Mouse (Mus musculus) left cerebral cortex, postnatal 14 days (tissue): ENCODE results near the gene Rasgrf2. TPM values are rescaled to one million over a fixed set of nuclear protein-coding genes. Genes with fewer than 3 reads are reported as not detected.
"Not testable (repeated sequence)": the region's sequence is repeated elsewhere in the genome, so short reads cannot be mapped to it uniquely, and the experiment has no call there.

ENCODE experiments used
- DNase-seq, 2 experiments: peaks; one replicate each; pipeline ENCODE4 v3.0.0; 2021 to 2022; ENCODE audit warnings: low spot score in 2 of 2, mixed read lengths in 1 of 2
- intact Hi-C: fragments of 180-260 bp; cut with DNase I; formaldehyde crosslinking; loops from one replicate; pipeline ENCODE4 v1.15.1; 2025
- long read RNA-seq, 2 experiments: library from polyadenylated mRNA; stranded (forward); transcript quantifications; one replicate each; pipeline ENCODE4 v2.0.0; 2021
- total RNA-seq, 2 experiments: library from RNA; stranded (reverse); gene quantifications; 2 replicates each; pipeline ENCODE4 v1.2.3; 2021

Rasgrf2 gene
- total RNA-seq, result 100 to 1,000 TPM; 130 to 154 TPM
- long read RNA-seq, experiment 1, full-length matches to known transcripts, result 1 of 24 reads
- long read RNA-seq, experiment 1, partial matches to known transcripts, result 2 of 24 reads
- long read RNA-seq, experiment 1, other reads (novel, unspliced or antisense), result 21 of 24 reads
- long read RNA-seq, experiment 2, partial matches to known transcripts, result 3 of 17 reads
- long read RNA-seq, experiment 2, other reads (novel, unspliced or antisense), result 14 of 17 reads

DNA sequence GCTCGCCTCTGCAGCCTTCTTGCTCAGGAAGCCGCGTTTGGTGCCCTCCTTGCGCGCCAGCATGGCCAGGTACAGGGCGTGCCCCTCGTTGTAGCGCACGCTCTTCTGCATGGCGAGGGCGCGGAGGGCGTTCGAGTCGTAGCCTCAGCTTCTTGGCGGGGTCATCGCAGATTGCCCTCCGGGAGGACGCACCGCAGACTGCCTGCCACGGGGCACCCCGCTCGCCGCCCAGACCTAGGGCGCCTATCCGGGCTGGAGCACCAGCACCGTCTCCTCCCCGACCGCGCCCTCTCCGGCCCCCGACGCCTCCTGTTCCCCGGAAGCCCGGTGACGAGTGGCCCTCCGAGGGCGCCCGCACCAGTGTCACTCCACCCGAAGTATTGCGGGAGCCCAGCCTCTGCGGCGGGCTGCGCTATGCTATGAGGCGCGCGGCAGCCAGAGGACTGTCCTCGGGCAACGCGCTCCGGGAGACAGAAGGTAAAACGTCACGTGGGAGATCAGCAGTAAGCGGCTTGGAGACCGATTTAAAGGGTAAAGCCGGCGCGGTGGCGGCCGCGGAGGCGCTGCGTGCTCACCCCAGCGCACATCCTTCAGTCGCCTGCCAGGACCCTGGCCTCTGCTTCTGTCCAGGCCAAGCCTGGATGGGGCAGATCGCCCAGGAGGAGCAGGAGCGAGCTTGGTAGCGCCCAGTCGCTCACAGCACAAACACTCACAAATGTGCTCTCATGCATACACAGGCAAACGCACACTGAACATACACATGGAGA lies at the start of gene Rasgrf2:
Gene Rasgrf2 (minus strand): TSS at position 273 of the 767 bp plus-strand sequence.
- DNase-seq, result peak; percentile 53 to 64
- intact Hi-C loops, result loop anchor here (10.0 kb wide), 2 partner anchors 103 to 193 kb away; no protein-coding TSS in a partner anchor

GRCm38 (mm10) chr13:92172686-92173085 lies 41.2 kb upstream of the Rasgrf2 start:
- DNase-seq, intact Hi-C loops: not testable (repeated sequence)

DNA sequence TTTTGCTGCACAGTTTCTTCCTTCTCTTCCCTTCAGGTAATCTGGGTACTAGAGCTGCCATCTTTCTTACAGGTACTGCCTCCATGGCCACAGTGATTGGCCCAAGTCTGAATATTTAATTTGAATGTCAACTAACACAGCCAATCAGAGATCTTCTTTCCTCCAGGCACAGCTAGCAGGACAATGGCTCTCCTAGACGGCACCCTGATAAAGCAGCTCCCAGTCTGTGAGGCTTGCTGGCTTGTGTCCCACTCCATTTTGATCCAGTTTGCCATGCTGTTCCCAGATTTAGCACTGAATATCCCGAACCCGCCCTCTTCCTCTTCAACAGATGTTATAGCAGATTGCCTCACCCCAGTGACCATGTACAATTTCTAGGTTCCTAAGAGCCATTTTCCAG lies 19.1 kb upstream of the Rasgrf2 start:
- intact Hi-C loops, result no loop called here
- DNase-seq, result no peak

DNA sequence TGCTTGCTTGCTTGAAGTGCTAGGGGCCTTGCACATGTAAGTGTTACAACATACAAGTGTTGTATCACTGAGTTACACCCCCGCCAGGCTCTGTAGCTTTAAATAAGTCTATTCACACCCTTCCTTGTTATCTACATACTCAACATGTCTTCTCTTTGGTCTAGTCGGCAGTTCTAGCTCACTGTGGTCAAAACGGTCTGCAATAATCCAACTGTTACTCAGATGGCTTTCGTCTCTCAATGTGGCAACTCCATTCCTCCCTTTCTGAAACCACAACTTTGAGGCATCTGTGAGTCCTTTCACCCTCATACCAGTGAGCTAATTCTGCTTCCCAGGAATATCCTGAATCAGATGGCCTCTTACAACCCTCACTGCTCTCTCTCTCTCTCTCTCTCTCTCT lies 17.4 kb upstream of the Rasgrf2 start:
- intact Hi-C loops, result no loop called here
- DNase-seq, result no peak

DNA sequence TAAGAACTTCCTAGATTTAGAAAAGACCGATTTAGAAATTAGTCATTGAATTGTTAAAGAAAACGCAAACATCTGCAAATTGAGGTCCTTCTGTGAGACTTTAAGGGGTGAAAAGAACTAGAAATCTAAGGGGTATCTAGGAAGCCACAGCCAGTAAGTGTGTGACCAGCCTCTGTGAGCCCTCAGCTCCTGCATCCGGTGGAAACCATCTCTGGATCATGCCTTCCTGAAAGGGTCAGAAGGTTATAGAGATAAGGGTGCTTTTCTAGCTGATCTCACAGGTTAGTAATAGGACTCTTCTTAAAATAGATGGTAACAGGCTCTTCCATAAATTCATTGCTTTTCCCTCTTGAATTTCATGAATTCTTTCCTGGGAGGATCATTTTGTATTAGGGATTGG lies 3.3 kb upstream of the Rasgrf2 start:
- intact Hi-C loops, result loop anchor here (10.0 kb wide), 2 partner anchors 100 to 190 kb away; no protein-coding TSS in a partner anchor
- no peak for DNase-seq

DNA sequence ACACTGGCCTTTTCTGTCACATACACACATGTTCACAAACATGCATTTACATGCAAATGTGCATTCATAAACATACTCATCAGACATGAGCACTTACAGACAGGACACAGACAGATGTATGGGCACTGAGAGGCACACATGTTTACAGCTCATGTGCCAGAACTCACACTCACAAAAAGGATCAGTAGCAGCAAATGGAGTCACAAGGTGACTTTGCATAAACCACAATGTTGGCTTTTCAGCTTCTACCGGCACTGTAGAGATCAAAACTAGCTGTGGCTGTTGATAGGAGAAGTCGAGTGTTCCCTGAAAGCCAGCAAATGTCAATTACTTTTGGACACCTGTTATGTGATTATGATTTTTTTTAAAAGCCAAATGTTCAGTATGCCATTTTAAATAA lies 1.1 kb upstream of the Rasgrf2 start:
- DNase-seq, result no peak
- intact Hi-C loops, result loop anchor here (10.0 kb wide), 2 partner anchors 102 to 192 kb away; no protein-coding TSS in a partner anchor

DNA sequence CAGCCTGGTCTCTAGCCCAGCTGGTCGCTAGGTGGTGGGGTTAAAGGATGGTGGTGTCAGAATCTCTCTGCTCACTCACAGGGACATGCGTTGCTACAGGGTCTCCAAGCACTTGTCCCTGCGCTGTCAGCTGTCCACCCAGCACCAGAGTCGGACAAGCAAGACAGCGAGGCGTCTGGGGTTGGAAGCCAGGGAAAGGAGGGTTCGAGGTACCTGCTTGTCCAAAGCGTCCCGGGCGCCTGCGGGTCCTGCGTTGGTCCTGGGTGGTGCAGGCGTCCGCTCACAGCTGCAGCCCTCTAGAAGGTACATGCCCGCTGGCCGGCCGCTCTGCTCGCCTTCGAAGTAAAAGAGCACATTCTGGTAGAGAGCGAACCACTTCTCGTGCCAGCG lies 467 bp downstream of the Rasgrf2 start:
- intact Hi-C loops, result loop anchor here (10.0 kb wide), 2 partner anchors 104 to 194 kb away; no protein-coding TSS in a partner anchor
- peak in 1 of 2 experiments; percentile 31 for DNase-seq

- intact Hi-C loops, result loop anchor here (5.0 to 10.0 kb wide), 3 partner anchors 105 to 218 kb away; no protein-coding TSS in a partner anchor
- DNase-seq, result no peak
Measured at GRCm38 (mm10) chr13:92129877-92130276, 1.6 kb downstream of the Rasgrf2 start.

DNA sequence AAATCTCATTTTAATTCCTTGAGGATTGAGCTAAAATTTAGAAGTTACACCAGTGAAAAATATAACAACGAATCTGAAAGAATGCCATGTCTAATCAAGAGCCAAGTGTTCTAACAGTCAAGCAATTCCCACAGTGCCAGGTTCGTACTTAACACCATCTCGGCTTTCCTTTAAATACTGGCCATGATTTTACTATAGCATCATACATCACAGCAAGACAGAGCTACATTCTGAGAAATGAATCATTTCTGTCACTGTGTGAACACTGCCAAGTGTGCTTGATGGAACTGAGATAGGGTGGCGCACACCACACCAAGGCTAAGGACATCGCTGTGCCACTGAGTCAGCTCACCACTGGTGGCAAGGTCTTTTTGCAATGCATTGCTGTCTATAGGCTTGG lies 5.6 kb downstream of the Rasgrf2 start:
- intact Hi-C loops, result loop anchor here (5.0 kb wide), 1 partner anchor 214 kb away; no protein-coding TSS in a partner anchor
- peak in 1 of 2 experiments; percentile 39 for DNase-seq

DNA sequence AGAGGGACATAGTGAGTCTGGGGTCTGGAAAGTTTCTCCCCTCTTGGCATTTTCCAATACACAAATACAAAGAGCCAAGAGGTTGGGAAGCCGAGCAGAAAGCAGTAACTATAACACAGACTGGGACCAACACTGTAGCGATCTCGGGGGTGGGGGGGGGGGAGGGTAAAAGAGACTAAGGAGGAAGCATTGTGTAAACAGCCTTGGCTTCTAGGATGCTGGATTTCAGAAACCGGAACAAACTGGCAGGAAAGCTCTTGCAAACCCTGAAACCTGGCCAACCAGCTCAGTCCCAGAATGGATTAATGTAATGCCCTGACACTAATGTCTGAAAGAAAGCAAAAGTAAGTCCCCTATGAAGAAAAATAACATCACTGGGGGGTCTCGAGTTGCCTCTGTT lies 11.8 kb downstream of the Rasgrf2 start:
- intact Hi-C loops, result no loop called here
- DNase-seq, result no peak

DNA sequence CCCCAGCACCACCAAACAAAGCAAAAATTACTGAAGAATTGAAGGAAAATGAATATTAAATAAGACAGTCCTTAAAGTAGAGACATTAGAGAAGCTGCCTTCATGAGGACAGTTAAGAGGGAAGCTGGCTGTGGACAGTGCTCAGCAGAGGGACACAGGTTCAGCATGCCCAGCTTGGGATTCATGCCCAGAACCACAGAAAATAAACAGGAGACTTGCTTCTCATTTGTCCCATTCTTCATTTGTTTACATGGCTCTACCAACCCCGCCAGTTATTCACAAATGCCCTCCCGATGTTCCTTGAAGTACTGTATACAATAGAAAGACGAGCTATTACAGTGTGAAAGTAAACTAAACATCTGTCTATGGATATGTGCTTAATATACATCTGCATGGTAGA lies 17.4 kb downstream of the Rasgrf2 start:
- intact Hi-C loops, result no loop called here
- no peak for DNase-seq

GRCm38 (mm10) chr13:92108237-92108636 lies 23.2 kb downstream of the Rasgrf2 start:
- no peak for DNase-seq
- intact Hi-C loops, result no loop called here

DNA sequence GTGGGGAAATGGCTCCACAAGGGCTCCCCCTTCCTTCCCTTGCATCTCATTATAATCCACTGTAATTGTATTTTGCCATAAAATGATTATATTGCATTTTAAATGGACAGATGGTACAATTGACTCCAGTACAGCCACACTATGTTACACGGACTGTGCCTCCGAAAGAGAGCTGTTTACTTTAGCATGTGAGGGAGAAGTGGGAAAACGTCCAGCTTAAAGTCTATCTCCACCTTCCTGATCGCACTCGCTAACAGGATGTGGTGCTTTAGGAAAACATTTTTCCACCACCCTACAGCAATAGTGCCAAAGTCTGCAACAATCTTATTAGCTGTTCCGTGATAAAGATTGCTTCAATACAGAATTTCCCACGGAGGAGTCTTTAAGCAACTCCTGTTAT lies 27.2 kb downstream of the Rasgrf2 start:
- intact Hi-C loops, result no loop called here
- DNase-seq, result no peak

- DNase-seq, result no peak
- intact Hi-C loops, result no loop called here
Measured at GRCm38 (mm10) chr13:92098484-92098883, 33.0 kb downstream of the Rasgrf2 start.

GRCm38 (mm10) chr13:92095131-92096090 lies 36.0 kb downstream of the Rasgrf2 start:
- no peak for DNase-seq
- intact Hi-C loops, result no loop called here

DNA sequence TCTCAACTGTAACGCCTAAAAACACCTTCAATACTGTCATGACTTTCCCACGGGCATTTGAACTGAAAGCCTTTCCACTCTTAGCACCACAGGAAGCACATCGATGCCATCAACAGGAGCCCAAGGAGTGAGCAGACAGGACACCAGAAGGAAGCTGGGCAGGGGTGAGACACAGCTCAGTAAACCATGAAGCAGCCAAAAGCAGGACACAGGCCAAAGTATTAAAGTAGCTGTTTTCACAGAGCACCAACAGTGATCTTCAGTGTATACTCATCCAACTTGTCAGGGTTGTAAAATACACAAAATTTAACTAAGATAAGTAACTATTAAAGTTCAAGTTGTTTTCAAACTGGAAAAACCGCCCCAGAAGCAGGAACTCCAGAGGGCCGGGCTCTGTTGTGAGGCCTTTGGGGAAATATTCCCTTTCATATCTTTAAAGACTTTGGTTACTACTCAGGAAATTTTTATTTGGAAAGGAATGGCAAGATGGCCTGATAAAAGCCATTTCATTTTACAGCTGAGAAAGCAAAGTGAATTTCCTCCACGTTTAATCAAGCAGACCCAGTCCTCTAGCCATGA lies 37.7 kb downstream of the Rasgrf2 start:
- DNase-seq, result no peak
- intact Hi-C loops, result no loop called here

- DNase-seq, result no peak
- intact Hi-C loops, result no loop called here
Measured at GRCm38 (mm10) chr13:92073111-92073510, 58.3 kb downstream of the Rasgrf2 start.

DNA sequence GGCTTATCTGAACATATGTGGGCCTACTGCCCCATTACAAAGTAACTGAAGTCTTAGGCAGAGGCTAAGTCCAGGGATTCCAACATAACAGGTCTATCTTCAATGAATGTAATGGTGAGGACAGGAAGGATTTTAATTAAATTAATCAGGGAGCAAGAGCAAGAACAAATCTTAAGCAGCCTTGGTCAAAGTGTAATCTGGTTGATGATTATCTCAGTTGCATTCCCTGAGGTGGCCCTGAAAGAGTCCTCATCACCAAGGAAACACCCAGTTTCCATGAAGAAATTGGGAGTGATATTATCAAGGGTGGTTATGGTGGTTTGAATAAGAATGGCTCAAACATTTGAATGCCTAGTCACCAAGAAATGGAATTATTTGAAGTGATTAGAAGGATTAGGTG lies 62.8 kb downstream of the Rasgrf2 start:
- intact Hi-C loops, result no loop called here

GRCm38 (mm10) chr13:92067831-92068230 lies 63.6 kb downstream of the Rasgrf2 start:
- DNase-seq, result no peak
- intact Hi-C loops, result no loop called here

More for the DNA sequence above, 62.8 kb downstream of the Rasgrf2 start:
- no peak for DNase-seq
